ENCODE assay signal across 24 mouse cellular contexts in genomic region chr8:64136593-64136992, GRCm38 (mm10).
A peak's percentile ranks its signal among the peaks of the same experiment; 100 is the strongest.
DNase-seq lines count a peak whose midpoint lies in the region; ATAC-seq lines count a peak whose summit lies in the region.
"Had no signal": no experiment of that assay in that cellular context is flagged by ENCODE, and none has a peak within 500 bp of the region (broad histone marks: within the 10 kb centered on the region; RNA-seq: fewer than 3 reads in every experiment).

No protein-coding gene starts in this region.

- no peak overlapping the region for H3K4me3 ChIP-seq in limb, embryonic 10.5 days
- H3K4me3 ChIP-seq in heart, embryonic 12.5 days: no peak overlapping the region
- H3K4me3 ChIP-seq: forebrain, embryonic 13.5 days; gastrocnemius, adult 2 months; heart, embryonic 10.5 days; layer of hippocampus, adult 2 months; left cerebral cortex, adult 2 months; limb, embryonic 15.5 days; midbrain, embryonic 15.5 days; myocyte had no signal

- peak; percentile 6 to 77 for DNase-seq in adrenal gland, adult (ENCODE audit: inconsistent age in 2 of 2, low spot score in 1 of 2)
- no peak for DNase-seq in adrenal gland, adult 8-10 months
- peak; percentile 2 for DNase-seq in layer of hippocampus, adult 9-11 months
- no peak for DNase-seq in layer of hippocampus, postnatal 10 days (ENCODE audit: low spot score in 2 of 2)
- peak; percentile 21 to 28 for DNase-seq in left cerebral cortex, postnatal 14 days (ENCODE audit: low spot score in 2 of 2)
- DNase-seq in telencephalon, adult 2 months (ENCODE audit: low read depth, low spot score): peak; percentile 64
- DNase-seq in limb, embryonic 10.5 days (ENCODE audit: low spot score): no peak
- DNase-seq: cerebellum, adult 11 months; cerebellum, postnatal 14 days; gastrocnemius, adult 2 months; heart, postnatal 10 days; kidney, adult 2 months; kidney, postnatal 14 days; lung, postnatal 10 days; thymus, postnatal 14 days had no signal

- 82% methylated on average over 1 of the region's 1 CpGs for WGBS in limb, embryonic 10.5 days
- WGBS in heart, embryonic 12.5 days: 83% methylated on average over 1 of the region's 1 CpGs

- no peaks in the 10 kb centered on the region for H3K27me3 ChIP-seq in limb, embryonic 10.5 days (ENCODE audit: low read depth, poor library complexity, severe bottlenecking)
- no peaks in the 10 kb centered on the region for H3K27me3 ChIP-seq in heart, embryonic 12.5 days (replicated peaks)
- H3K27me3 ChIP-seq: forebrain, embryonic 13.5 days; limb, embryonic 15.5 days; midbrain, embryonic 15.5 days; Patski had no signal

- intact Hi-C loops in left cerebral cortex, postnatal 14 days (cut with DNase I): no loop called here

- H3K9ac ChIP-seq in heart, embryonic 12.5 days: no peak overlapping the region
- H3K9ac ChIP-seq: forebrain, embryonic 13.5 days; limb, embryonic 15.5 days; midbrain, embryonic 15.5 days had no signal

- H3K27ac ChIP-seq in limb, embryonic 10.5 days: no peak overlapping the region
- H3K27ac ChIP-seq in heart, embryonic 12.5 days (ENCODE audit: poor library complexity, severe bottlenecking): no peak overlapping the region
- H3K27ac ChIP-seq: forebrain, embryonic 13.5 days; gastrocnemius, adult 2 months; heart, embryonic 10.5 days; layer of hippocampus, adult 2 months; left cerebral cortex, adult 2 months; limb, embryonic 15.5 days; midbrain, embryonic 15.5 days had no signal

- no peak overlapping the region for H3K4me2 ChIP-seq in heart, embryonic 12.5 days
- H3K4me2 ChIP-seq: forebrain, embryonic 13.5 days; limb, embryonic 15.5 days; midbrain, embryonic 15.5 days had no signal

- H3K9me3 ChIP-seq in limb, embryonic 10.5 days (replicated peaks): no peaks in the 10 kb centered on the region
- H3K9me3 ChIP-seq in heart, embryonic 12.5 days (replicated peaks): no peaks in the 10 kb centered on the region; the same call in 1 of the 2 replicates
- H3K9me3 ChIP-seq: forebrain, embryonic 13.5 days; heart, embryonic 10.5 days; limb, embryonic 15.5 days; midbrain, embryonic 15.5 days had no signal

- H3K36me3 ChIP-seq in limb, embryonic 10.5 days: no peaks in the 10 kb centered on the region
- H3K36me3 ChIP-seq in heart, embryonic 12.5 days: no peaks in the 10 kb centered on the region
- H3K36me3 ChIP-seq: heart, embryonic 10.5 days; limb, embryonic 15.5 days; midbrain, embryonic 15.5 days had no signal

- ATAC-seq in heart, embryonic 12.5 days (ENCODE audit: insufficient number of reproducible peaks, low FRiP score): no peak
- ATAC-seq: forebrain, embryonic 13.5 days; midbrain, embryonic 15.5 days; Patski had no signal

- H3K4me1 ChIP-seq in limb, embryonic 10.5 days: no peaks in the 10 kb centered on the region
- no peaks in the 10 kb centered on the region for H3K4me1 ChIP-seq in heart, embryonic 12.5 days (replicated peaks)
- H3K4me1 ChIP-seq: forebrain, embryonic 13.5 days; heart, embryonic 10.5 days; limb, embryonic 15.5 days; midbrain, embryonic 15.5 days had no signal

Comparison
In these comparisons a context has a peak if more than half of its experiments do, and no peak if none do; other contexts are left out.
1. DNase-seq: peak in adrenal gland, adult (2 of 2), layer of hippocampus, adult 9-11 months (single experiment), left cerebral cortex, postnatal 14 days (2 of 2) and telencephalon, adult 2 months (single experiment); none in adrenal gland, adult 8-10 months (single experiment), layer of hippocampus, postnatal 10 days (0 of 2) and limb, embryonic 10.5 days (single experiment).